Mouse (Mus musculus) gastrocnemius, postnatal 25 days (tissue): ENCODE measurements around the gene Brf1. TPM values are rescaled to one million over a fixed set of nuclear protein-coding genes. Genes with fewer than 3 reads are reported as not detected.
A peak's percentile ranks its signal among the peaks of the same experiment; 100 is the strongest.

Experiments
- DNase-seq: peaks from one replicate; pipeline ENCODE4 v3.0.0; 2022
- total RNA-seq, 2 experiments: library from RNA; stranded (reverse); gene quantifications; 1 replicate in 1 of 2; 2 replicates in 1 of 2; pipeline ENCODE4 v1.2.3; 2021

Brf1 gene
- total RNA-seq, 2 experiments from 2014 or later = 19.3 to 19.4 TPM

GRCm38 (mm10) chr12:112976371-112977073 lies 24.0 kb downstream of the Brf1 start, which contains the start of gene Btbd6:
Btbd6 (plus strand) TSS chr12:112976482.
- DNase-seq = peak; percentile 89

GRCm38 (mm10) chr12:112974736-112975135 lies 25.8 kb downstream of the Brf1 start:
- DNase-seq = no peak

GRCm38 (mm10) chr12:112969616-112970015 lies 30.9 kb downstream of the Brf1 start:
- DNase-seq = no peak

GRCm38 (mm10) chr12:112968943-112969342 lies 31.6 kb downstream of the Brf1 start:
- no peak for DNase-seq

GRCm38 (mm10) chr12:112965783-112966182 lies 34.7 kb downstream of the Brf1 start:
- DNase-seq = no peak

GRCm38 (mm10) chr12:112961872-112962271 lies 38.6 kb downstream of the Brf1 start:
- DNase-seq = no peak

GRCm38 (mm10) chr12:112961428-112961827 lies 39.1 kb downstream of the Brf1 start:
- peak; percentile 72 for DNase-seq

- DNase-seq = no peak
Observed at GRCm38 (mm10) chr12:112959421-112959820, 41.1 kb downstream of the Brf1 start.

GRCm38 (mm10) chr12:112958303-112958702 lies 42.2 kb downstream of the Brf1 start:
- no peak for DNase-seq

GRCm38 (mm10) chr12:112955800-112956199 lies 44.7 kb downstream of the Brf1 start:
- DNase-seq = peak; percentile 55

GRCm38 (mm10) chr12:112952926-112953565 lies 47.5 kb downstream of the Brf1 start:
- no peak for DNase-seq

GRCm38 (mm10) chr12:112952433-112952832 lies 48.1 kb downstream of the Brf1 start:
- DNase-seq = no peak

GRCm38 (mm10) chr12:112951150-112951842 lies 49.2 kb downstream of the Brf1 start:
- no peak for DNase-seq

GRCm38 (mm10) chr12:112950761-112951129 lies 49.8 kb downstream of the Brf1 start:
- no peak for DNase-seq

- peak; percentile 85 for DNase-seq
Observed at GRCm38 (mm10) chr12:112950040-112950760, 50.3 kb downstream of the Brf1 start.

- no peak for DNase-seq
Observed at GRCm38 (mm10) chr12:112947307-112947706, 53.2 kb downstream of the Brf1 start.

- DNase-seq = no peak
Observed at GRCm38 (mm10) chr12:112943669-112944068, 56.8 kb downstream of the Brf1 start.

- DNase-seq = peak; percentile 79
Observed at GRCm38 (mm10) chr12:112941776-112942713, 58.5 kb downstream of the Brf1 start, which contains the start of gene Nudt14. Nudt14 (minus strand) TSS chr12:112942124.

- no peak for DNase-seq
Observed at GRCm38 (mm10) chr12:112941156-112941775, 59.2 kb downstream of the Brf1 start.

- no peak for DNase-seq
Observed at GRCm38 (mm10) chr12:112940710-112941109, 59.8 kb downstream of the Brf1 start.

- DNase-seq = no peak
Observed at GRCm38 (mm10) chr12:112940238-112940637, 60.3 kb downstream of the Brf1 start.
